Mouse (Mus musculus) hindbrain, postnatal 0 days (tissue): ENCODE measurements around the gene Dnajc6. TPM values are rescaled to one million over a fixed set of nuclear protein-coding genes. Genes with fewer than 3 reads are reported as not detected.

Source experiments
- ATAC-seq: fragments of 200-750 bp; cut with Nextera tagmentation; 2 replicates; pipeline ENCODE4 v1.8.0; 2017; ENCODE audit warnings: mild to moderate bottlenecking, moderate TSS enrichment, moderate library complexity
- DNase-seq: peaks from one replicate; pipeline ENCODE4 v3.0.0-alpha.2; 2015; ENCODE audit warnings: low spot score
- H3K27ac ChIP-seq: fragments of 300-500 bp; sonication (generic); 2 replicates; pipeline ENCODE4 v1.5.1; 2014; ENCODE audit warnings: mild to moderate bottlenecking
- H3K27me3 ChIP-seq: fragments of 300-500 bp; sonication (generic); 2 replicates; pipeline ENCODE4 v1.6.1; 2014; ENCODE audit warnings: low read length, mixed read lengths; ENCODE audit not compliant: insufficient read depth
- H3K36me3 ChIP-seq: fragments of 300-500 bp; sonication (generic); 2 replicates; pipeline ENCODE4 v1.6.1; 2014; ENCODE audit warnings: low read length, mixed read lengths; ENCODE audit not compliant: insufficient read depth
- H3K4me1 ChIP-seq: fragments of 300-500 bp; sonication (generic); 2 replicates; pipeline ENCODE4 v1.6.1; 2014; ENCODE audit warnings: antibody characterized with exemption, low read length, mixed read lengths; ENCODE audit not compliant: insufficient read depth
- H3K4me2 ChIP-seq: fragments of 300-500 bp; sonication (generic); 2 replicates; pipeline ENCODE4 v1.6.1; 2014; ENCODE audit warnings: low read depth, mild to moderate bottlenecking, low read length, moderate library complexity, mixed read lengths
- H3K4me3 ChIP-seq: fragments of 300-500 bp; sonication (generic); 2 replicates; pipeline ENCODE4 v1.5.1; 2014; ENCODE audit warnings: low read length
- H3K9ac ChIP-seq: fragments of 300-500 bp; sonication (generic); replicated peaks from 2 replicates; pipeline ENCODE4 v1.6.1; 2014; ENCODE audit warnings: mild to moderate bottlenecking, low read length, moderate library complexity, mixed read lengths
- H3K9me3 ChIP-seq: fragments of 300-500 bp; sonication (generic); 2 replicates; pipeline ENCODE4 v1.6.1; 2016; ENCODE audit warnings: low read length, mixed read lengths
- CTCF ChIP-seq: IDR thresholded peaks from 2 replicates; pipeline ENCODE4 v1.5.1; 2016; ENCODE audit warnings: antibody characterized with exemption, control low read depth, low read depth
- WGBS: fragments of 180-500 bp; shearing (Covaris S2); extraction: QIAGEN DNeasy Blood & Tissue Kit; methylation state at CpG from one replicate; pipeline ENCODE4 v1.1.7; 2014; 5-methylcytosine and 5-hydroxymethylcytosine counted together
- polyA plus RNA-seq: library from polyadenylated mRNA; unstranded; fragments of >200 nt; fragmentation: Nextera tagmentation; extraction: Ambion mirVana; gene quantifications from 2 replicates; pipeline ENCODE4 v1.2.1, GENCODE M21; 2015
- total RNA-seq: library from RNA; depleted of rRNA; stranded (reverse); fragments of >200 nt; gene quantifications from 2 replicates; pipeline ENCODE4 v1.2.3, GENCODE M21; 2014

The Dnajc6 gene
- total and polyA plus RNA-seq, 2 experiments from 2014 or later, result 60.9 to 205 TPM

DNA sequence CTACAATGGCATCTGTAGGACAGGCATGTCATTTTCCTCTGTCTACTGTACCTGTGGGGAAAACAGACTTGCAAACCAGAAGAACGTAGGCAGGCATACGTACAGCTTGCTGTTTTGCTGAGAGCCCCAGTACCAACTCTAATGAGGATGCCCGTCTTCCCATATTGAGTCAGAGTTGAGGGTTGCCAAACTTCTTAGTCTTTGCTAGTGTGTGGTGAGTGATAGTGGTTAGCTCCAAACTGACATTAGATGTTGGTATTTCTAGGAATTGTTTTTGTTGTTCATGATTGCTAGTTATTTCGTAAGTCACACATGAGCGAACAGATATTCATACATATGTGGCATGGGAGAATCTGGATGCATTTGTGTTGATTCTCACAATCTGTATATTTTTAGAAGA is 67.2 kb downstream of the Dnajc6 start:
- Histone ChIP-seq H3K36me3 (no peaks in the 10 kb centered on the region), H3K9ac (no peak overlapping the region), H3K9me3 (no peaks in the 10 kb centered on the region), H3K27me3 (no peaks in the 10 kb centered on the region), H3K4me3 (no peak overlapping the region), H3K4me2 (no peak overlapping the region), H3K4me1 (peaks cover 5% of the 10 kb centered on the region; the same call in 1 of the 2 replicates), H3K27ac (no peak overlapping the region)
- TF ChIP-seq CTCF, result no peak
- WGBS, result 91% methylated on average over 5 of the region's 5 CpGs
- ATAC-seq, result no peak
- no peak for DNase-seq

DNA sequence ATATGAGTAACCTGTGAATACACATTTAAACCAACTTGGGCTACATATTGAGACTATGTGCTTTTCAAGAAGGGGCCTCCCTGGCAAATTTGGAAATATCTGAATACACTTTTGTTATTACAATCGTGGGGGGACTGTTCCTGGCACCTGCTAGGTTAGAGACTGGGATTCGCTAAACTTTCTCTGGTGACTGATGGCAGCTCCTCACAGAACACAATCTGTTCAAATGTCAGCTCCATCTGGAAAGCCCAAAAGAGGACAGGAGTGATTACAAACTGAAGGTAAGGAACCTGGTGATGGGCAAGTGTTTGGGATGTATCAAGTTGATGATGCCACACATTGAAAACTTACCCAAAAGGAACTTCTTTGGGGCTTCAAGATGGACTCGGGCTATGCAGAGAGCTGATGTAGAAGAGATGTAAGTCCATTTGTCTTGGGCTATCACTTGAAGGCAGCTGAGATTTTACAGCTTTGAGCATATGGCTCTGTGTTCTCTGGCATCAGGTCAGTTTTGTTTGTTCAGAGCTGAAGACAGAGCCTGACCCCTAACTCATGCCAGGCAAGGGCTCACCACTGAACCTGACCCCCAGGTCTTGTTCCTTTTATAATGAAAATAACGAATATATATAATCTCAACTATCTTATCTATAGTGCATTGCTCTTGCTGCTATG is 68.4 kb downstream of the Dnajc6 start:
- H3K9me3 ChIP-seq, result no peaks in the 10 kb centered on the region
- 84% methylated on average over 4 of the region's 4 CpGs for WGBS
- no peaks in the 10 kb centered on the region for H3K27me3 ChIP-seq
- no peak overlapping the region for H3K4me2 ChIP-seq
- DNase-seq (no peak), ATAC-seq (no peak)
- no peak overlapping the region for H3K4me3 ChIP-seq
- H3K27ac ChIP-seq, result no peak overlapping the region
- H3K36me3 ChIP-seq, result no peaks in the 10 kb centered on the region
- TF ChIP-seq CTCF, result no peak
- no peak overlapping the region for H3K9ac ChIP-seq
- peaks cover 9% of the 10 kb centered on the region; the same call in 1 of the 2 replicates for H3K4me1 ChIP-seq

DNA sequence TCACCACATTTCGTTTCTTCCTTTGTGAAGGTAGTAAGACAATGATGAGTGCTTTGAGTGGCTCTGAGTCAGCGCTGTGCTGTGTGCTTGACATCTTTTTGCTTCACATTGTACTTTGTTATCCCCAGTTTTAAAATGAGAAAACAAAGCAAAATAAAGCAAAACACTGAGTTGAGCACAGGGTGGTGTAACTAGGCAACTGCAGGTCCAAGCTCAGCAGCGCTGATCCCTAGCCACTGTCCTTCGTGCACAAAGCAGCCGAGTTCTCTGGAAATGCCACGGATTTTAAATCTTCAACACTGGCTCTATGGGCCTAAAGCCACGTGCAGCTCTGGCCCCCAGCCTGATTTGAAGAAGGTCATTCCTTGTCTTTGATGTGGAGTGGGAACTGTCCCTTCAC is 72.6 kb downstream of the Dnajc6 start:
- Histone ChIP-seq H3K36me3 (no peaks in the 10 kb centered on the region), H3K4me2 (no peak overlapping the region), H3K4me3 (no peak overlapping the region), H3K27me3 (no peaks in the 10 kb centered on the region), H3K9me3 (no peaks in the 10 kb centered on the region), H3K27ac (no peak overlapping the region), H3K4me1 (0 out of 2 replicates have a peak, but pooled peaks cover 4% of the 10 kb centered on the region), H3K9ac (no peak overlapping the region)
- no peak for TF ChIP-seq CTCF
- ATAC-seq (peak; percentile 44; the same call in 1 of the 2 replicates), DNase-seq (no peak)
- 38% methylated on average over 7 of the region's 7 CpGs for WGBS

DNA sequence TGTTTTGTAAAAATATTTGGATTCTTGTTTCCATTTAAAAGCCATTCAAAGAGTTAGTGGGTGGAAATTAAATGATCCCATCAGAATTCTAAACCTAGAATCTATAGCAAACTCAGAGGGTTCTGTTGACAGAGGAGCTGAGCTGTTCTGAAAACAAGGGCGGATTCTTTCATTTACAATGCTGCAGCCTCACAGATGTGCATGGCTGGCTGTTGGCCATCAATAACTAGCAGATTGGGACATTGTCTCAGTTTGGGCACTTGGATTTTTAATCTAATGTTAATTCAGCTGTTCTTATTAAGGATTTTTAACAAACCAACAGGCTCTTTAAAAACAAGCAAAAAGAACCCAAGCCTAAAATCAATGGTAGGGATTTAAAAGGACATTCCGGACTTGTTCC is 75.7 kb downstream of the Dnajc6 start:
- Histone ChIP-seq H3K4me1 (0 out of 2 replicates have a peak, but pooled peaks cover 4% of the 10 kb centered on the region), H3K27me3 (no peaks in the 10 kb centered on the region), H3K4me3 (no peak overlapping the region), H3K36me3 (no peaks in the 10 kb centered on the region), H3K9ac (no peak overlapping the region), H3K27ac (no peak overlapping the region), H3K9me3 (no peaks in the 10 kb centered on the region), H3K4me2 (no peak overlapping the region)
- WGBS, result 60% methylated on average over 2 of the region's 2 CpGs
- no peak for DNase-seq
- no peak for ATAC-seq
- no peak for TF ChIP-seq CTCF

DNA sequence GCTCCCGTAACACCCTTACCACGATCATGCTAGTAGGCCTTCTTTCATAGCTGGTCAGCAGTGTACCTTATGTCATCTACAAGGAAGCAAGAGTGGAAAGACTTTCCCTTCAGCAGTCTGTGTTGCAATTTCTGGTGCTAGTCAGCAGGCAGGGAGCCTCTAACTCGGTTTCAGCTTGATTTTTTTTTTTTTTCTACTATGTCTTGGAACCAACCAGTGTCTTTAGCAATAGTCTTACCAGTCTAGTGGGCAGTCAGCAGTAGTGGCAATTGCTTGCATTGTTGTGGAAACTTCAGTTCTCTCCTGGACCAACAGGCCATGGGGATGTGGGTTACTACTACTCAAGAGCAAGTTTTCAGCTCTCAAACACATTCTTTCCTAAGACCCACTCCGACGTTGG is 78.9 kb downstream of the Dnajc6 start:
- Histone ChIP-seq H3K4me2 (no peak overlapping the region), H3K36me3 (no peaks in the 10 kb centered on the region), H3K27me3 (no peaks in the 10 kb centered on the region), H3K27ac (no peak overlapping the region), H3K4me3 (no peak overlapping the region), H3K9ac (no peak overlapping the region), H3K9me3 (no peaks in the 10 kb centered on the region), H3K4me1 (no peaks in the 10 kb centered on the region)
- no peak for DNase-seq
- no peak for ATAC-seq
- WGBS, result 84% methylated on average over 5 of the region's 5 CpGs
- no peak for TF ChIP-seq CTCF

DNA sequence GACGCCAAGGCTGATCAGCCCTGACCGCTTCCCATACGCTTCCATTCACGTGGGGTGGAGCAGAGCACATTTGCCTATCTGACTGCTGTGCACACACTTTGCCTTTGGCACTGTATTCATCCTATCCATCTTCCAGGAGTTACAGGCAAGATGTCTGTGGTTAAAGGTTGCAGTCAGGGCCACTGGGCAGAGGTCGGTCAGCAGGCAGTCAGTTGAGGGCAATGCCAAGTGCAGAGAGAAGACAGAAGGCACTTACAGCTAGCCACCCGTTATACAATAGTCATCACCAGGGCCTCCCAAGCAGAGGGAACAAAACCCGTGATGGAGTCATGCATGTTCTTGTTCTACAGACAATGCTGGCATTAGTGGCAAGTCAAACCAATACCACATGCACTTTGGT is 82.3 kb downstream of the Dnajc6 start:
- no peak for TF ChIP-seq CTCF

DNA sequence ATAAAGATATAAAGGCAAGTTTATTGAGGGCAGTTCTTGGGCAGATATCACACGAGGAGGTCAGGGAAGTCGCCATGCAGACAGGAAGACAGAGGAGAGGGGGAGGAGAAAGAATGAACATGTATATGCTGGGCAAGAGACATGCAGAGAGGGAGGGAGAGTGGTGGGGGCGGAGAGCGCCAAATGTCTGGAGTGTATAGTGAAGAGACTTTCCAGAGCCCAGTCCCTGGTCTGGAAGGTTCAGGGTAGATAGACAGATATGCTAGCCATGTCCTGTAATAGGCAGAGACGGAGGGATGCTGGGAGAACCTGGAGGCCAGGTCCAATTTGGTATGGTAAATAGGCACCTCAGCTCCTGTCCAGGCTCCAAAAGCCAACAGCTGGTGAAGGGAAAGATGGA is 83.1 kb downstream of the Dnajc6 start:
- no peak overlapping the region for H3K27ac ChIP-seq
- H3K4me2 ChIP-seq, result no peak overlapping the region
- DNase-seq (no peak), ATAC-seq (no peak)
- H3K27me3 ChIP-seq, result no peaks in the 10 kb centered on the region
- H3K9me3 ChIP-seq, result no peaks in the 10 kb centered on the region
- H3K36me3 ChIP-seq, result no peaks in the 10 kb centered on the region
- H3K9ac ChIP-seq, result no peak overlapping the region
- H3K4me1 ChIP-seq, result no peaks in the 10 kb centered on the region
- no peak overlapping the region for H3K4me3 ChIP-seq
- 84% methylated on average over 5 of the region's 5 CpGs for WGBS
- TF ChIP-seq CTCF, result no peak

More for the DNA sequence above, 82.3 kb downstream of the Dnajc6 start:
- ATAC-seq (no peak), DNase-seq (no peak)
- no peaks in the 10 kb centered on the region for H3K27me3 ChIP-seq
- H3K4me3 ChIP-seq, result no peak overlapping the region
- no peak overlapping the region for H3K27ac ChIP-seq
- no peaks in the 10 kb centered on the region for H3K36me3 ChIP-seq
- H3K9me3 ChIP-seq, result no peaks in the 10 kb centered on the region
- no peak overlapping the region for H3K9ac ChIP-seq
- H3K4me1 ChIP-seq, result no peaks in the 10 kb centered on the region
- no peak overlapping the region for H3K4me2 ChIP-seq
- 69% methylated on average over 7 of the region's 7 CpGs for WGBS
